Mouse (Mus musculus) adrenal gland, adult 2 months (tissue): Measurements from ENCODE around the gene Adra1b. TPM values are rescaled to one million over a fixed set of nuclear protein-coding genes. Genes with fewer than 3 reads are reported as not detected.
A peak's percentile ranks its signal among the peaks of the same experiment; 100 is the strongest.

ENCODE experiments used
- DNase-seq: peaks from one replicate; pipeline ENCODE4 v3.0.0; 2021
- polyA plus RNA-seq: library from polyadenylated mRNA; depleted of rRNA; stranded (reverse); fragments of >200 nt; gene quantifications from 2 replicates; pipeline ENCODE4 v1.2.3, GENCODE M21; 2012
- total RNA-seq, 2 experiments: library from RNA; stranded (reverse); gene quantifications; 2 replicates each; pipeline ENCODE4 v1.2.3; 2021

The Adra1b gene
- total and polyA plus RNA-seq, 3 experiments, result 2.7 to 6.4 (median 5.9) TPM

GRCm38 (mm10) chr11:43895323-43895722 is 5.7 kb downstream of the Adra1b start:
- peak; percentile 11 for DNase-seq

DNA sequence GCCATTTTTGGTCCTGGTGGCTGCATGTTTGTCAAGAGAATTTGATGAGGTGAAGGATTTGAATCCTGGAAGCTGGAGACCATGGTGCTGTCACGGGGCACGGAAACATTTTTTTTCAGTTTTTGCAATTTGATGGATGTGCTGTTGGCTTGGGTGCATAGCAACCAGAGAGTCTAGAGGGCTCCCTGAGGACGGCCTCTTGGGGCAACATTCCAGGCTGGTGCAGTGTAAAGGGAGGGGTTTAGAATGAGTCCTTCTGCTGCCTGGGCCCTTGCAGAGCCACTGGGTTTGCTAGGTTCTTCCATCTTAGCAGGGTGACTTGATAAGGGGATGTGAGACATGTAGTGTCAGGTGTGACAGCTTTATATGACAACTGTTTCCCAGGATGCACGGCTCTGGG is 8.5 kb downstream of the Adra1b start:
- peak; percentile 45 for DNase-seq

- DNase-seq, result peak; percentile 81
Measured at GRCm38 (mm10) chr11:43891457-43891856, 9.6 kb downstream of the Adra1b start.

DNA sequence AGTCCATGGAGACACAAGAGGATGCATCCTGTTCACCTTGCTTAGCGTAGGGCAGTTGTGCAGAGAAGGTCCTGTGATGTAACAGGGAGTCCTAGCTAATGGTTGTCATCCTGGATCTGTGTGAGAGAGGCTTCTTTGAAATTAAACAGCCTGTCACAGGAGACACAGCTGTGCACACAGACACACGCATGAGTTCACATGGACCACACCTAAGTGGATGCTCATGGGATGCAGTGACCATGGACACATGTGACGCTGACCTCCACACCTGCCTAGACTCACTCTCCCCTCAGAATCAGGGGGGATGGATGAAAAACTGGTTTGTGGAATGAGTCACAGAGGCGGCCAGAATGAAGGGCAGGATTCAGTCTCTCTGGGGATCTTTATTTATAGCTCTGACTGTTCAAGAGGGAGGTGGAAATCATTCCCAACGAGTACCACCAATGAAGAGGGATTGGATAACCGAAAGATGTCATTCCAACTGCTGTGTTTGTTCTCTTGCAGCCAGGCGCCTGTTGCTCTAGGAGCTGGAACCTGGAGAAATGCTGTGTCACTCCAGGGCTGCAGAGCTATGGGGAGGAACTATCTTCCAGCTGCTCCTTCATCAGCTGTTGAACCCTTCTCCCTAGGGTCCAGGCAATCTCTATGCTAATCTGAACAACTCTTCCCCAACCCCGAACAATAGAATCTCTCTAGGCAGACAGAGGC is 11.6 kb downstream of the Adra1b start:
- no peak for DNase-seq

GRCm38 (mm10) chr11:43888736-43889135 is 12.3 kb downstream of the Adra1b start:
- DNase-seq, result no peak

DNA sequence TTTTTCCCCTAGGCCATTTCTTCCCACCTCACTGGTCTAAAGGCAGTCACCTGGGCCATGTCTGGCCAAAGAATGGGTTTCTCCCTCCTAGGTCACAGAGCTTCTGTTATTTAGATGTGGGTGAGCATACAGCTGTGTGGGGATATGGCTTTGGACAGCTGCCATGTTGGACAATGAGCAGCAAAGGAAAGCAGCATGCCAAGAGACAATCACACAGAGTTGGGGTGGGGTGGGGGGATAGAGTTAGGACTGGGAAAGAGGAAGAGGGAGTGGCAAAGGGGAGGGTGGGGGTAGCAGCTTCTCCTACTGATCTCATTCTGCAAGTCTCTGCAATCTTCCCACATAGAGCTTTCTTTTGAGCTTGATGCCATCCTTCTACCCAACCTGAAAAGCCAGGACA is 13.4 kb downstream of the Adra1b start:
- DNase-seq, result no peak

DNA sequence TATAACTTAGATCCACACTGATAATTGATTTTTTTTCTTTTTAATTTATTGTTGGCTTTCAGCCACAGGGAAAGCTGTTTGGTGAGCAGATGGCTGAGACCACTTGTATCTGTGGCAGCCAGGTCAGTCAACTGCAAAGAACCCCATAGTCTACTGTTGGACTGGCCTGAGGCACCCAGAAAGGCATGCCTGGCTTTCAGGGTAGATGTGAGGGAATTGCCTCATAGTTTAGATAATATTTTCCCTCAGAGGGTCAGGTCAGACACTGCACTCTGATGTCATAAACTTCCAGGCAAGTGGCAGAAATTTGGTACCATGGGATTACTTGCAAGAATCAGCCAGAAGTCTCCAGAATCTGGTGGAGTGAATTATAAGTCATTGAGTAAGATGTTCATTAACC is 16.5 kb downstream of the Adra1b start:
- no peak for DNase-seq

GRCm38 (mm10) chr11:43883641-43884181 is 17.3 kb downstream of the Adra1b start:
- DNase-seq, result no peak

GRCm38 (mm10) chr11:43877211-43877610 is 23.8 kb downstream of the Adra1b start:
- DNase-seq, result no peak

DNA sequence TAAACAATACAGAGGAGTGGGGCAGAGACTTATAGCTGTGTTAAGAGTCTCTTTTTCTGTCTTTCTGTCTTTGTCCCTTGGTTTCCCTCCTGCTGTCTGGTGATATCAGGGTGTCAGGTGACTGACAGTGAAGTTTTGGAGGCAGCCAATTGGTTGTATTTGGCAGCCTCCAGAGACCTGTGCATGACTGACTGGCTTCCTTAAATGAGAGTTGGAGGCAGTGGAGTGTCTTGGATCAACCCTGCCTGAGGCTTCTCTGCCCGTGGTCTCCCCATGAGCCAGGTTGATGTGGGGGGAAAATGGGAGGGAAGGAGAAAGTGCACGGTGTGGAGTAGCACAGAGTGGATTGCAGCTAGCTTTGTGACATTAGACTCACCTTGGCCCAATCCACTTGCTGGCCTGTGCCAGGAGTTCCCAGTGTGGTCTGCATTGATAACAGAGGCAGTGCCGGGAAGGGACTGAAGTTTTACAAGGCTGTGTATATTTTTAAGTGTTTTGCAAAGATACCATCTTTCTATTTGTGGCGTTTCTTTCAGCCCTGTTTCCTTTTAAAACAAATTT is 33.2 kb downstream of the Adra1b start:
- no peak for DNase-seq

DNA sequence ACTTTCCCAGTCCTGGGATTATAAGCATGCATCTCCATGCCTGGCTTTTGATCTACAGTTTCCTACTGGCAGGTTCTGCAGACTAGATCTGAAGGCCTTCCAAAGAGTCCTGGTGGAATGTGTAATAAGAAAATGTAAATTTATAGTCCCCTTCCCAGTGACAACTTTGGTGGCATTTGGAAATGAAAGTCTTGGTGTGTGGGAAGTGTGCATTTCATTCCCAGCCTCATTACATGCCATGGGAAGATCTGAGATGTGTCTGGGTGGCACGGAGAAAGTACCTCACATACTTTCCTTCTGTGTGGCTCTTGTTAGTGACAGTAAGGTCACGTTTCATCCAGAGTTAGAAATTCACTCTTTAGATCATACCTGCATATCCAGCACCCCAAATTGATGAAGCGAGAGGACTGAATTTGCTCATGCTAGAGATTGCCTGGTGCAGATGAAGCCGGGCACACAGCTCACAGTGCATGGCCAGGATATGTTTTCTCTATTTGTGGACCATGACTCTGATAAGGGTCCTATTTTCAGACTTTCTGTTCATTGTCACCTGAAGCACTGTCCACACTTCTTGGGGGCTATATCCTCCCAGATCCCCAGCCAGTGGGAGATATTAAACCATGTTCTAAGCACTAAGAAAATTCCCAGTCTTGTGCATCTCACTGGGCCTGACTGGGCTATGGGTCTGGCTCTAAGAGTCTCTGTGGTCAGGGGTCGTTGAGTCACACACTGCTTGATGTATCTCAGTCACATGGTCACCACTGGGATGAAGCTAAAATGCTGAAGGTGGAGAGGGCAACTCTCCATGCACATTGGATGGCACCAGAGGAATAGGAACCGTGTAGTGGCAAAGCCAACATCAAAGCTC is 35.5 kb downstream of the Adra1b start:
- DNase-seq, result no peak

DNA sequence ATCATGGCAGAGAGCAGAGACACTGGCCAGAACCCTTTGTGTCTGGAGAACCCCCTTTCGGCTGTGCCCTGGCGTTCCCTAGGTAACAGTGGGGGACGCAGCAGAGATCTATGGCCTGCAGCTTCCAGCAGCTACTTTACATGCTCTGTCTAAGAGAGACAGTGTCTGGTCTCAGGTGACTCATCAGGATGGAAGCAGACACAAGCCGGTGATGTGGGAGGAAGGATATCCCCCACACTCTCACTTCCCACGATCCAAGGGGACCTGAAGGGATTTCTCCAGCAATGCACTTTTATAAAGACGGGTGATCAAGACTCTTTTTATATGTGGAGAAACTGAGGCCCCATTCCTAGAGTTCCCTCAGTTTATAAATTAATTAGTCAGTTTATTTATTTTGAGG is 48.0 kb downstream of the Adra1b start:
- DNase-seq, result no peak

DNA sequence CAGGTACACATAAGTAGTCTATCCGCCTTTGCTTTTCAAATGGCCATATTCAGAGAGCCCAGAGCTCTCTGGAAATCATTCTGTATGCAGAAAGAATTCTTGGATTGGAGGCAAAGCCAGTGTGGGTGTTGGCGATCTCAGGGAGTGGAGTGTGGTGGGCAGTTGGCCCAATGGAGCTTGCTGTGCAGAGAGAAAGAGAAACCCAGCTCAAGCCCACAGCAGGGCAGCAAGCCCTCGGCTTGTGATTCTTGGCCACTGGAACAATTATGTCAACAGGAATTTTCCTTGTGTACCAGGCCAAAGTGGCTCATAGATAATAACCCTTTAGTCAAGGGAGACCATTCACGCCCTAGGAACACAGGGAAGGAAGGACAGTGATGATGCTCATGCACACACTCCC is 53.0 kb downstream of the Adra1b start:
- no peak for DNase-seq

- DNase-seq, result peak; percentile 47
Measured at GRCm38 (mm10) chr11:43841596-43841995, 59.4 kb downstream of the Adra1b start.

DNA sequence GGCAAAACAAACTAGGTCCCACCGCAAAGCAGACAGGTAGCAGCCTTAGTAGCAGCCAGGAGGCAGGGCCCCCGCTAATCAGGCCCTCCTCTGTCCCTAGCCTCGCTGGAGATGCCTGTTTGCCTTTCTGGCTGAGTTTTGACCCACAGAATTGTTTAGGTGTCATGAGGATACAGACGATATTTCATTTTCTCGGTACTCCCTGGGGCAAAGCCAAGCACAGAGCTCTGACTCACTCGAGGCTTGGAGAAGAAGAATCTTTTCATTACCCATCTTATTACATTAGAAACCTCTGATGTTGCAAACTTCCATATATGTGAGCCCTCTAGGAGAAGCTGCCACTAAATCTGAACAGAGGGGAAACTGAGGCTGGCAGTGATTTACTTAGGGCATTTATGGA is 60.5 kb downstream of the Adra1b start:
- DNase-seq, result peak; percentile 54

- DNase-seq, result peak; percentile 88
Measured at GRCm38 (mm10) chr11:43835880-43836740, 64.9 kb downstream of the Adra1b start.

DNA sequence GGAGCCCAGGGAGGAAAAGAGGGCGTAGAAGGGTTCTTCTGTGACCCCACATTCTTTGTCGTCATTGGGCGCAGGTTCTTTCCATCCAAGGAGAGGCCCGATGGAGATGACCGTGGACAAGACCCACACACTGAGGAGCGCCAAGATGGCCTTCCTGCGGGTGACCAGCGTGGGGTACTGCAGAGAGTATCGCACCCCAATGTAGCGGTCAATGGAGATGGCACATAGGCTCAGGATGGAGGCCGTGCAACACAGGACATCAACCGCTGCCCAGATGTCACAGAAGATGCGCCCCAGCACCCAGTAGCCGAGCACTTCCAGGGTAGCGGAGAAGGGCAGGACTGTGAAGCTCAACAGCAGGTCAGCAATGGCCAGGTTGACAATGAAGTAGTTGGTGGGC is 65.6 kb downstream of the Adra1b start:
- no peak for DNase-seq

DNA sequence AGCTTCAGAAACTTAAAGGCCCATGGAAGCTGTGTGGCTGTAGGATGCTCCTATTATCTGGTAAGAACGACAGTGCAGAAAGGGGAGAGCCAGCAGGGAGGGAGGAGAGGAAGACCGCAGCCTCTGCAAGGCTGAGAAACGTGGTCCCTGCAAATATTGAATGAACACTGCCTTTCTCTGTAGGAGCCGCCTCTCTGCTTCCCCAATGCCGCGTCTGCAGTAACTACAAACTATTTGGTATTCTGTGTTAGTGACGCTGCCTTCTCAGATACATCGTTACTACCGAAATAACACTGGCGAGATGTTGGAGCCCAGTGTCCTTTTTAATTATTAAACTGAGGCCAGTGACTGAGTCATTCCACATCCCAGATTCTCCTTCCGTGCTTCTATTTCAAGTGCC is 66.5 kb downstream of the Adra1b start:
- DNase-seq, result no peak

GRCm38 (mm10) chr11:43831530-43831929 is 69.5 kb downstream of the Adra1b start:
- DNase-seq, result no peak

DNA sequence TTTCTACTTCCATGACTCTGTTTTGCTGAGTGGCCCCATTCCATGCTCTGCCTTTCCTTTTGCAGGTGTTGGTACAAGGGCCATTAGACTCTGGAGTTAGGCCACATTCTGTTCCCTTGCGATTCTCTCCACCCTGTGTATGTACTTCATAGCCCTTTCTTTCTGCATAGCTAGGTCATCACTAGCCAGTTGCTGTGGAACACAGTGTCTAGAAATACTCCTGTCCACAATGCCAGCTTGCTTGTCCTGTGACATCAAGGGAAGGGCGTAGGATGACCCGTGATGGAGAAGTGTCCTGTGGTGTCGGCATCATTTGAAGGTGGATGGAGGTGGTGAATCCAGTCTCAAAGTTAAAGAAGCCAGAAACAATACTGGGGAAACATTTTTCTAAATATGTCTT is 74.2 kb downstream of the Adra1b start:
- DNase-seq, result no peak

- DNase-seq, result no peak
Measured at GRCm38 (mm10) chr11:43823349-43823748, 77.7 kb downstream of the Adra1b start.
